Mouse (Mus musculus) myocyte (in vitro differentiated cells): Measurements from ENCODE around the gene Armc5. TPM values are rescaled to one million over a fixed set of nuclear protein-coding genes. Genes with fewer than 3 reads are reported as not detected.

Experiments used
- H3K27me3 ChIP-seq: one replicate; pipeline ENCODE4 v1.6.1; 2011; ENCODE audit not compliant: control insufficient read depth, insufficient read depth, insufficient read length
- H3K36me3 ChIP-seq: one replicate; pipeline ENCODE4 v1.6.1; 2011; ENCODE audit not compliant: control insufficient read depth, insufficient read depth
- H3K4me2 ChIP-seq: one replicate; pipeline ENCODE4 v1.6.1; 2011; ENCODE audit warnings: low read depth, control low read depth
- H3K4me3 ChIP-seq: one replicate; pipeline ENCODE4 v1.5.1; 2011; ENCODE audit warnings: mild to moderate bottlenecking, control low read depth, moderate library complexity
- H3K79me2 ChIP-seq: one replicate; pipeline ENCODE4 v1.6.1; 2011; ENCODE audit not compliant: control insufficient read depth, insufficient read depth
- H3ac ChIP-seq: one replicate; pipeline ENCODE4 v1.6.1; 2011; ENCODE audit not compliant: control insufficient read depth, insufficient read length
- CEBPB ChIP-seq: IDR thresholded peaks from 2 replicates; pipeline ENCODE4 v1.6.1; 2011; ENCODE audit warnings: mild to moderate bottlenecking, moderate library complexity; ENCODE audit not compliant: poor library complexity, insufficient read depth, severe bottlenecking
- E2F4 ChIP-seq: IDR thresholded peaks from one replicate; pipeline ENCODE4 v1.6.1; 2011; ENCODE audit warnings: mild to moderate bottlenecking, control low read depth, moderate library complexity; ENCODE audit not compliant: insufficient read depth
- MAX ChIP-seq: IDR thresholded peaks from one replicate; pipeline ENCODE4 v1.6.1; 2011; ENCODE audit warnings: low read depth, mild to moderate bottlenecking, control low read depth
- MYOD1 ChIP-seq, 3 experiments: IDR thresholded peaks; one replicate each; pipeline ENCODE4 v1.6.1; 2011; ENCODE audit warnings: control low read depth in 2 of 3, low read depth in 2 of 3, mild to moderate bottlenecking in 2 of 3, moderate library complexity in 1 of 3; ENCODE audit not compliant: insufficient read length in 2 of 3, control insufficient read depth in 1 of 3
- MYOG ChIP-seq, 3 experiments: IDR thresholded peaks; one replicate each; pipeline ENCODE4 v1.6.1; 2011; ENCODE audit warnings: control low read depth in 2 of 3, low read depth in 2 of 3, mild to moderate bottlenecking in 2 of 3; ENCODE audit not compliant: insufficient read length in 2 of 3, control insufficient read depth in 1 of 3, insufficient read depth in 1 of 3
- POLR2A ChIP-seq: IDR thresholded peaks from one replicate; pipeline ENCODE4 v1.6.1; 2011; ENCODE audit warnings: low read depth, mild to moderate bottlenecking, control low read depth, moderate library complexity; ENCODE audit not compliant: insufficient read length
- POLR2AphosphoS2 ChIP-seq: IDR thresholded peaks from one replicate; pipeline ENCODE4 v1.6.1; 2011; ENCODE audit warnings: low read depth, control low read depth; ENCODE audit not compliant: insufficient read length
- REST ChIP-seq: IDR thresholded peaks from one replicate; pipeline ENCODE4 v1.6.1; 2011; ENCODE audit warnings: mild to moderate bottlenecking, control low read depth, moderate library complexity; ENCODE audit not compliant: insufficient read depth, insufficient read length
- SRF ChIP-seq: IDR thresholded peaks from one replicate; pipeline ENCODE4 v1.6.1; 2011; ENCODE audit warnings: low read depth; ENCODE audit not compliant: control insufficient read depth, insufficient read length
- TCF12 ChIP-seq: IDR thresholded peaks from one replicate; pipeline ENCODE4 v1.6.1; 2011; ENCODE audit warnings: mild to moderate bottlenecking, control low read depth; ENCODE audit not compliant: poor library complexity, insufficient read depth, severe bottlenecking
- TCF3 ChIP-seq: IDR thresholded peaks from one replicate; pipeline ENCODE4 v1.6.1; 2011; ENCODE audit warnings: low read depth, control low read depth; ENCODE audit not compliant: insufficient read length
- USF1 ChIP-seq: IDR thresholded peaks from one replicate; pipeline ENCODE4 v1.6.1; 2011; ENCODE audit warnings: low read depth, mild to moderate bottlenecking, control low read depth, moderate library complexity
- polyA plus RNA-seq: library from polyadenylated mRNA; unstranded; fragments of >200 nt; fragmentation: generic; extraction: Trizol; gene quantifications from one replicate; pipeline ENCODE4 v1.2.1, GENCODE M21; 2012; ENCODE audit warnings: missing spikeins

Gene Armc5
- 16.7 TPM for polyA plus RNA-seq

GRCm38 (mm10) chr7:128236856-128237592, at the start of gene Armc5:
Armc5 (plus strand) TSS chr7:128237342.
- Histone ChIP-seq H3K4me3 (peak within 1 kb of the TSS; percentile 91), H3K79me2 (no peaks in the 10 kb centered on the region), H3K4me2 (peak within 1 kb of the TSS; percentile 73), H3K36me3 (peaks cover 4% of the 10 kb centered on the region), H3K27me3 (no peaks in the 10 kb centered on the region), H3ac (peak within 1 kb of the TSS; percentile 77)
- TF ChIP-seq CEBPB (no peak), TCF3 (no peak), POLR2A (no peak), TCF12 (no peak), E2F4 (peak; percentile 9), MAX (no peak), MYOD1 (IDR thresholded peaks at IDR 0.05; ENCODE audit: control insufficient read depth in 1 of 3, insufficient read length in 2 of 3, low read depth in 2 of 3) (no peak)

GRCm38 (mm10) chr7:128201607-128202006, 35.5 kb upstream of the Armc5 start:
- no peak overlapping the region for H3K4me2 ChIP-seq
- peaks cover 29% of the 10 kb centered on the region for H3K27me3 ChIP-seq
- TF ChIP-seq MYOG (IDR thresholded peaks at IDR 0.05; ENCODE audit: control insufficient read depth in 1 of 3, insufficient read depth in 1 of 3, insufficient read length in 2 of 3, low read depth in 2 of 3): no peak
- TF ChIP-seq REST: no peak
- TF ChIP-seq CEBPB: no peak
- no peak for TF ChIP-seq SRF
- TF ChIP-seq POLR2AphosphoS2: peak; percentile 60
- no peak for TF ChIP-seq E2F4
- TF ChIP-seq TCF3: no peak
- TF ChIP-seq POLR2A: peak; percentile 23
- TF ChIP-seq USF1: no peak
- no peak for TF ChIP-seq MAX

GRCm38 (mm10) chr7:128203071-128203470, 34.1 kb upstream of the Armc5 start:
- peaks cover 13% of the 10 kb centered on the region for H3K36me3 ChIP-seq
- no peak overlapping the region for H3K4me2 ChIP-seq
- H3K79me2 ChIP-seq: peaks cover 3% of the 10 kb centered on the region
- H3K4me3 ChIP-seq: no peak overlapping the region
- no peak overlapping the region for H3ac ChIP-seq
- no peak for TF ChIP-seq CEBPB
- no peak for TF ChIP-seq MAX
- TF ChIP-seq MYOD1 (IDR thresholded peaks at IDR 0.05; ENCODE audit: control insufficient read depth in 1 of 3, insufficient read length in 2 of 3, low read depth in 2 of 3): no peak
- TF ChIP-seq TCF12: no peak
- TF ChIP-seq POLR2A: no peak
- TF ChIP-seq MYOG (IDR thresholded peaks at IDR 0.05; ENCODE audit: control insufficient read depth in 1 of 3, insufficient read depth in 1 of 3, insufficient read length in 2 of 3, low read depth in 2 of 3): no peak
- TF ChIP-seq TCF3: no peak
- no peak for TF ChIP-seq E2F4
- TF ChIP-seq REST: no peak
- TF ChIP-seq USF1: no peak
- TF ChIP-seq POLR2AphosphoS2: no peak
- TF ChIP-seq SRF: no peak
- peaks cover 23% of the 10 kb centered on the region for H3K27me3 ChIP-seq

More at GRCm38 (mm10) chr7:128201607-128202006, 35.5 kb upstream of the Armc5 start:
- H3K4me3 ChIP-seq: no peak overlapping the region
- peaks cover 13% of the 10 kb centered on the region for H3K36me3 ChIP-seq
- peaks cover 3% of the 10 kb centered on the region for H3K79me2 ChIP-seq
- H3ac ChIP-seq: no peak overlapping the region

- H3K4me3 ChIP-seq: peak overlapping the region; percentile 93
- H3ac ChIP-seq: no peak overlapping the region
- TF ChIP-seq MAX (no peak), TCF3 (no peak), POLR2A (peak; percentile 60), POLR2AphosphoS2 (peak; percentile 34)
These were observed 33.0 kb upstream of the Armc5 start for GRCm38 (mm10) chr7:128204179-128204578.

DNA sequence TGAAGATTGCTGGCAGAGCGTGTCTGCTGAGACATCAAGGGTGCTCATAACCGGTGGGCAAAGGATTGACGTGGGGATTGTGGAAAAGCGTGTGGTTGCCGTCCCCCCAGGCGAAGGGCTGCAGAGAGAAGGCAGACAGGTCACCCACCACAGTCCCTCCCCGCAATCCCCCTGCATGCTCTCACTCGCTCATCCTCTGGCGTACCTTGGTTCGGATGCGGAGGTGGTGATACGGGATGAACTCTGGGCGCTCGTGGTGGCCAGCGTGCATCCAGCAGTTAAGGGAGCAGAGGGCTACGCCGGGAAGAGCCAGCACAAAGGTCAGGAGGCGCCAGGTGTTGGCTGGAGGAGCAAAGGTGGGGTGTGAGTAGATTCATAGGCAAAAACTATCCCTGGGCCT, 31.4 kb upstream of the Armc5 start:
- Histone ChIP-seq H3K79me2 (peaks cover 3% of the 10 kb centered on the region), H3K4me3 (peak overlapping the region; percentile 93), H3ac (peak overlapping the region; percentile 63), H3K36me3 (peaks cover 13% of the 10 kb centered on the region), H3K4me2 (peak overlapping the region; percentile 69), H3K27me3 (peaks cover 14% of the 10 kb centered on the region)
- TF ChIP-seq MYOG (IDR thresholded peaks at IDR 0.05; ENCODE audit: control insufficient read depth in 1 of 3, insufficient read depth in 1 of 3, insufficient read length in 2 of 3, low read depth in 2 of 3) (no peak), USF1 (no peak)

More at GRCm38 (mm10) chr7:128204179-128204578, 33.0 kb upstream of the Armc5 start:
- Histone ChIP-seq H3K79me2 (peaks cover 3% of the 10 kb centered on the region), H3K27me3 (peaks cover 14% of the 10 kb centered on the region), H3K36me3 (peaks cover 13% of the 10 kb centered on the region), H3K4me2 (peak overlapping the region; percentile 69)
